Mouse (Mus musculus): ENCODE measurements around the gene Aldh3a1. TPM values are rescaled to one million over a fixed set of nuclear protein-coding genes. Genes with fewer than 3 reads are reported as not detected.
"Not testable (repeated sequence)": the region's sequence is repeated elsewhere in the genome, so short reads cannot be mapped to it uniquely, and the experiment has no call there.

Gene Aldh3a1
- not detected in 2 replicates for polyA plus RNA-seq (2015; fragmentation: Nextera tagmentation; extraction: Ambion mirVana)

GRCm38 (mm10) chr11:61207487-61208246, at the start of gene Aldh3a1:
Gene Aldh3a1 (plus strand): TSS chr11:61207537.
- Histone ChIP-seq H3K4me2 (replicated peaks) (no peak within 1 kb of the TSS), H3K9ac (no peak within 1 kb of the TSS), H3K27ac (no peak within 1 kb of the TSS), H3K9me3 (no peaks in the 10 kb centered on the region), H3K4me3 (replicated peaks) (no peak within 1 kb of the TSS), H3K36me3 (no peaks in the 10 kb centered on the region), H3K27me3 (replicated peaks) (peaks cover 10% of the 10 kb centered on the region), H3K4me1 (replicated peaks) (no peaks in the 10 kb centered on the region)
- no peak for ATAC-seq
- WGBS: 80% methylated on average over 10 of the region's 10 CpGs

DNA sequence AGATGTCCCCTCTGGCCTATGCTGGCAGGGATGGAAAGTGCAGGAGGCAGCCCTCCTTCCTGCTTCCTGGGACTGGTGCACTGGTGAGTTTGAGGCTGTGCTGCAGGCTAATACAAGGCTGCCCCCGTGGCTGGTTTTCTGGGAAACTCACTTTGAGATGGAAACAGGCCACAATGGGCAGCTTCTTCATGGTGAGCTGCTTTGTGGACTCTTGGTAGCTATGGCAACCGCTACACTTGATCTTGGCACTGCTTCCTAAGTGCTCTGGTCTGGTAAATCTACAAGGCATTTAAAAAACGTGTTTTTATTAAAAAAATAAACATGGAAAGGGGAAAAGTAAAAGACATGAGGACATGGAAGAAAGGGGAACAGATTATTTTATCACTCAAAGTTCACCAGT, 49.2 kb upstream of the Aldh3a1 start:
- H3K9ac ChIP-seq: no peak overlapping the region
- no peak for ATAC-seq
- no peak overlapping the region for H3K4me3 ChIP-seq (replicated peaks)
- no peaks in the 10 kb centered on the region for H3K27me3 ChIP-seq (replicated peaks)
- no peaks in the 10 kb centered on the region for H3K4me1 ChIP-seq (replicated peaks)
- no peak overlapping the region for H3K4me2 ChIP-seq (replicated peaks)
- WGBS: 77% methylated on average over 3 of the region's 3 CpGs
- no peaks in the 10 kb centered on the region for H3K9me3 ChIP-seq
- no peak overlapping the region for H3K27ac ChIP-seq
- peaks cover 81% of the 10 kb centered on the region for H3K36me3 ChIP-seq

- ATAC-seq: no peak
- H3K4me3 ChIP-seq (replicated peaks): no peak overlapping the region
- no peak overlapping the region for H3K27ac ChIP-seq
- H3K4me1 ChIP-seq (replicated peaks): no peaks in the 10 kb centered on the region
- peaks cover 76% of the 10 kb centered on the region for H3K36me3 ChIP-seq
- no peak overlapping the region for H3K4me2 ChIP-seq (replicated peaks)
- H3K9me3 ChIP-seq: no peaks in the 10 kb centered on the region
- H3K27me3 ChIP-seq (replicated peaks): no peaks in the 10 kb centered on the region
- no peak overlapping the region for H3K9ac ChIP-seq
- WGBS: 79% methylated on average over 11 of the region's 11 CpGs
Measured at GRCm38 (mm10) chr11:61159796-61160732, 47.3 kb upstream of the Aldh3a1 start.

GRCm38 (mm10) chr11:61161121-61161520, 46.2 kb upstream of the Aldh3a1 start:
- Histone ChIP-seq H3K9ac (no peak overlapping the region), H3K27ac (no peak overlapping the region), H3K4me2 (replicated peaks) (no peak overlapping the region), H3K36me3 (peaks cover 76% of the 10 kb centered on the region), H3K4me3 (replicated peaks) (no peak overlapping the region), H3K27me3 (replicated peaks) (no peaks in the 10 kb centered on the region), H3K9me3 (no peaks in the 10 kb centered on the region), H3K4me1 (replicated peaks) (no peaks in the 10 kb centered on the region)
- no peak for ATAC-seq
- 93% methylated on average over 13 of the region's 13 CpGs for WGBS

GRCm38 (mm10) chr11:61162776-61163175, 44.6 kb upstream of the Aldh3a1 start:
- no peak overlapping the region for H3K27ac ChIP-seq
- H3K4me2 ChIP-seq (replicated peaks): no peak overlapping the region
- no peak overlapping the region for H3K9ac ChIP-seq
- no peak overlapping the region for H3K4me3 ChIP-seq (replicated peaks)
- WGBS: 96% methylated on average over 14 of the region's 14 CpGs
- H3K4me1 ChIP-seq (replicated peaks): 0 out of 2 replicates have a peak, but pooled peaks cover 1% of the 10 kb centered on the region
- H3K36me3 ChIP-seq: peaks cover 74% of the 10 kb centered on the region
- H3K9me3 ChIP-seq: no peaks in the 10 kb centered on the region
- H3K27me3 ChIP-seq (replicated peaks): no peaks in the 10 kb centered on the region
- no peak for ATAC-seq

DNA sequence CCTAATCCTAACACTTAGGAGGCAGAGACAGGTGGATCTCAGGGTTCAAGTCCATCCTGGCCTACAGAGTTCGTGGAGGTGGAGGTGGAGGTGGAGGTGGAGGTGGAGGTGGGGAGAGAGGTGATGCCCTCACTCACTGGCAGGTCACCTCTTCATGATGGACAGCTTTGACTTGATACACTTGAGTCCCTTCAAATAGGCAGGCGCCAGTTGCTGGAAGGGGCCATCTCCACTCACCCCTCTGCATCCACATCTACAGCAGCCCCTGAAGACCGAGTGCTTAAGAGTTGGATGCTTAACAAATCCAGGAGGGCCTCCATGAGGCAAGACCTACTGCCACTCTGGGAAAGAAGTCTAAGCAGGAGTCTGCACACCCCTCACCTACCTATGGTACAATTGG, 44.0 kb upstream of the Aldh3a1 start:
- 0 out of 2 replicates have a peak, but pooled peaks cover 3% of the 10 kb centered on the region for H3K4me1 ChIP-seq (replicated peaks)
- WGBS: 91% methylated on average over 3 of the region's 3 CpGs
- H3K27ac ChIP-seq: no peak overlapping the region
- H3K9me3 ChIP-seq: no peaks in the 10 kb centered on the region
- H3K9ac ChIP-seq: no peak overlapping the region
- no peak for ATAC-seq
- no peak overlapping the region for H3K4me2 ChIP-seq (replicated peaks)
- H3K4me3 ChIP-seq (replicated peaks): no peak overlapping the region
- peaks cover 72% of the 10 kb centered on the region for H3K36me3 ChIP-seq
- no peaks in the 10 kb centered on the region for H3K27me3 ChIP-seq (replicated peaks)

GRCm38 (mm10) chr11:61164366-61164765, 43.0 kb upstream of the Aldh3a1 start:
- Histone ChIP-seq H3K36me3 (peaks cover 65% of the 10 kb centered on the region), H3K27me3 (replicated peaks) (no peaks in the 10 kb centered on the region), H3K9ac (no peak overlapping the region), H3K27ac (no peak overlapping the region), H3K4me3 (replicated peaks) (no peak overlapping the region), H3K9me3 (no peaks in the 10 kb centered on the region), H3K4me2 (replicated peaks) (no peak overlapping the region), H3K4me1 (replicated peaks) (peaks cover 6% of the 10 kb centered on the region; the same call in 1 of the 2 replicates)
- 89% methylated on average over 6 of the region's 6 CpGs for WGBS
- ATAC-seq: no peak

- WGBS: 90% methylated on average over 10 of the region's 10 CpGs
- Histone ChIP-seq H3K27me3 (replicated peaks) (no peaks in the 10 kb centered on the region), H3K4me3 (replicated peaks) (no peak overlapping the region), H3K9me3 (no peaks in the 10 kb centered on the region), H3K4me1 (replicated peaks) (peaks cover 6% of the 10 kb centered on the region; the same call in 1 of the 2 replicates), H3K27ac (no peak overlapping the region), H3K36me3 (peaks cover 60% of the 10 kb centered on the region), H3K4me2 (replicated peaks) (no peak overlapping the region), H3K9ac (no peak overlapping the region)
- no peak for ATAC-seq
Measured at GRCm38 (mm10) chr11:61164881-61165280, 42.5 kb upstream of the Aldh3a1 start.

- no peak overlapping the region for H3K9ac ChIP-seq
- no peak overlapping the region for H3K4me2 ChIP-seq (replicated peaks)
- H3K4me3 ChIP-seq (replicated peaks): no peak overlapping the region
- no peaks in the 10 kb centered on the region for H3K9me3 ChIP-seq
- H3K27me3 ChIP-seq (replicated peaks): no peaks in the 10 kb centered on the region
- 67% methylated on average over 5 of the region's 5 CpGs for WGBS
- no peak for ATAC-seq
- H3K27ac ChIP-seq: no peak overlapping the region
- H3K36me3 ChIP-seq: peaks cover 20% of the 10 kb centered on the region; the same call in 1 of the 2 replicates
- H3K4me1 ChIP-seq (replicated peaks): peaks cover 15% of the 10 kb centered on the region
Measured at GRCm38 (mm10) chr11:61170184-61170583, 37.2 kb upstream of the Aldh3a1 start.

- H3K4me3 ChIP-seq (replicated peaks): peak overlapping the region; percentile 80
- H3K27me3 ChIP-seq (replicated peaks); H3K9me3 ChIP-seq; H3K27ac ChIP-seq; ATAC-seq; H3K36me3 ChIP-seq: not testable (repeated sequence)
- peaks cover 12% of the 10 kb centered on the region for H3K4me1 ChIP-seq (replicated peaks)
- H3K4me2 ChIP-seq (replicated peaks): peak overlapping the region; percentile 70
- H3K9ac ChIP-seq: 0 out of 2 replicates have a peak overlapping the region, but pooled peaks have one; percentile 8
- WGBS: 41% methylated on average over 15 of the region's 15 CpGs
Measured at GRCm38 (mm10) chr11:61173477-61173876, 33.9 kb upstream of the Aldh3a1 start.

GRCm38 (mm10) chr11:61174291-61174820, 33.0 kb upstream of the Aldh3a1 start:
- Histone ChIP-seq H3K4me3 (replicated peaks) (peak overlapping the region; percentile 80), H3K9me3 (no peaks in the 10 kb centered on the region), H3K9ac (peak overlapping the region; percentile 97), H3K36me3 (no peaks in the 10 kb centered on the region), H3K4me2 (replicated peaks) (peak overlapping the region; percentile 70), H3K27ac (peak overlapping the region; percentile 97), H3K4me1 (replicated peaks) (peaks cover 9% of the 10 kb centered on the region), H3K27me3 (replicated peaks) (no peaks in the 10 kb centered on the region)
- WGBS: under 1% methylated on average over 28 of the region's 28 CpGs
- ATAC-seq: peak; percentile 44
